ENCODE assay signal across 20 mouse cellular contexts in genomic region chr11:72113296-72113695, GRCm38 (mm10). TPM values are rescaled to one million over a fixed set of nuclear protein-coding genes. Genes with fewer than 3 reads are reported as not detected.
DNase-seq lines count a peak whose midpoint lies in the region; ATAC-seq and TF ChIP-seq lines count a peak whose summit lies in the region.
"Had no signal": no experiment of that assay in that cellular context is flagged by ENCODE, and none has a peak within 500 bp of the region (broad histone marks: within the 10 kb centered on the region; RNA-seq: fewer than 3 reads in every experiment).

No protein-coding gene starts in this region.

- no peak overlapping the region for H3K4me3 ChIP-seq in MEL (ENCODE audit: control insufficient read depth in 1 of 2, insufficient read depth in 1 of 2, low read depth in 2 of 2, low read length in 2 of 2)
- H3K4me3 ChIP-seq in embryonic facial prominence, embryonic 11.5 days (ENCODE audit: low read depth, low read length) = no peak overlapping the region
- H3K4me3 ChIP-seq: heart, embryonic 13.5 days; hindbrain, embryonic 15.5 days; limb, embryonic 15.5 days; liver, embryonic 15.5 days had no signal

- intact Hi-C loops in heart, postnatal 36 days (cut with DNase I) = no loop called here

- no peak for TF ChIP-seq EP300 in MEL (IDR thresholded peaks at IDR 0.05; ENCODE audit: low read depth in 1 of 2, low read length in 2 of 2)

- no peak for TF ChIP-seq CTCF in MEL (IDR thresholded peaks at IDR 0.05 in 2 of 3, conservative IDR thresholded peaks at IDR 0.05 in 1 of 3; ENCODE audit: control insufficient read depth in 1 of 3, insufficient read depth in 1 of 3, low read depth in 2 of 3, low read length in 3 of 3, poor library complexity in 1 of 3, severe bottlenecking in 1 of 3)

- H3K4me2 ChIP-seq in embryonic facial prominence, embryonic 11.5 days (ENCODE audit: low read depth, low read length) = no peak overlapping the region
- H3K4me2 ChIP-seq: heart, embryonic 13.5 days; hindbrain, embryonic 15.5 days; limb, embryonic 15.5 days; liver, embryonic 15.5 days had no signal

- H3K27me3 ChIP-seq in MEL (ENCODE audit: control insufficient read depth in 1 of 2, insufficient read depth in 2 of 2, low read length in 2 of 2) = no peaks in the 10 kb centered on the region; a peak in 2 of 4 replicates
- no peaks in the 10 kb centered on the region for H3K27me3 ChIP-seq in embryonic facial prominence, embryonic 11.5 days (ENCODE audit: control insufficient read depth, insufficient read depth, low read length)
- H3K27me3 ChIP-seq: heart, embryonic 13.5 days; hindbrain, embryonic 15.5 days; limb, embryonic 15.5 days; liver, embryonic 15.5 days had no signal

- TF ChIP-seq POLR2A in MEL (IDR thresholded peaks at IDR 0.05; ENCODE audit: control insufficient read depth in 1 of 2, insufficient read depth in 1 of 2, low read depth in 1 of 2, low read length in 2 of 2, poor library complexity in 1 of 2) = no peak

- WGBS in embryonic facial prominence, embryonic 11.5 days = 60% methylated on average over 4 of the region's 4 CpGs

- TF ChIP-seq RAD21 in MEL (IDR thresholded peaks at IDR 0.05; ENCODE audit: low read depth, low read length) = no peak

- no peaks in the 10 kb centered on the region for H3K4me1 ChIP-seq in MEL (ENCODE audit: control insufficient read depth in 1 of 2, insufficient read depth in 2 of 2, low read length in 2 of 2)
- no peaks in the 10 kb centered on the region for H3K4me1 ChIP-seq in embryonic facial prominence, embryonic 11.5 days (ENCODE audit: control insufficient read depth, insufficient read depth, low read length)
- H3K4me1 ChIP-seq: heart, embryonic 13.5 days; hindbrain, embryonic 15.5 days; limb, embryonic 15.5 days; liver, embryonic 15.5 days had no signal

- ATAC-seq in embryonic facial prominence, embryonic 11.5 days (replicated peaks; ENCODE audit: insufficient number of reproducible peaks, low FRiP score, low TSS enrichment, low read depth) = no peak
- ATAC-seq: midbrain, embryonic 16.5 days had no signal

- H3K79me2 ChIP-seq in MEL (ENCODE audit: control insufficient read depth, insufficient read depth, low read length, poor library complexity) = no peaks in the 10 kb centered on the region

- H3K9me3 ChIP-seq in MEL (replicated peaks; ENCODE audit: insufficient read depth, low read length) = no peaks in the 10 kb centered on the region
- no peaks in the 10 kb centered on the region for H3K9me3 ChIP-seq in embryonic facial prominence, embryonic 11.5 days (replicated peaks; ENCODE audit: control insufficient read depth, low read length)
- H3K9me3 ChIP-seq: heart, embryonic 13.5 days; hindbrain, embryonic 15.5 days; limb, embryonic 15.5 days; liver, embryonic 15.5 days had no signal

- H3K36me3 ChIP-seq in MEL (ENCODE audit: control insufficient read depth in 1 of 2, insufficient read depth in 2 of 2, low read length in 2 of 2) = no peaks in the 10 kb centered on the region
- H3K36me3 ChIP-seq in embryonic facial prominence, embryonic 11.5 days (replicated peaks; ENCODE audit: control insufficient read depth, insufficient read depth, low read depth, low read length) = no peaks in the 10 kb centered on the region
- H3K36me3 ChIP-seq: heart, embryonic 13.5 days; hindbrain, embryonic 15.5 days; limb, embryonic 15.5 days; liver, embryonic 15.5 days had no signal

- peak; percentile 30 for DNase-seq in heart, postnatal 4 days
- DNase-seq in heart, postnatal 36 days = no peak
- DNase-seq in 3T3-L1 (ENCODE audit: low read depth, low spot score) (peak; percentile 56), MEL (ENCODE audit: low read depth, low spot score) (peak; percentile 40)
- DNase-seq in embryonic facial prominence, embryonic 11.5 days (ENCODE audit: low spot score) = peak; percentile 65
- DNase-seq in cerebellum, adult 8-10 months = no peak
- DNase-seq in gastrocnemius, adult 8-10 months (ENCODE audit: low spot score in 2 of 2) = no peak
- DNase-seq: cerebellum, adult 9-10 months; gastrocnemius, postnatal 10 days; heart, adult 11 months; kidney, adult 18-20 months; kidney, postnatal 36 days; lung, postnatal 10 days; thymus, adult 2 months had no signal

- no peak overlapping the region for H3K27ac ChIP-seq in MEL (ENCODE audit: control insufficient read depth, low read depth, low read length)
- H3K27ac ChIP-seq in embryonic facial prominence, embryonic 11.5 days (replicated peaks; ENCODE audit: low read depth, low read length) = no peak overlapping the region
- H3K27ac ChIP-seq: heart, embryonic 13.5 days; hindbrain, embryonic 15.5 days; limb, embryonic 15.5 days; liver, embryonic 15.5 days had no signal

- no peak overlapping the region for H3K9ac ChIP-seq in MEL (ENCODE audit: control insufficient read depth, low read depth, low read length, poor library complexity, severe bottlenecking)
- H3K9ac ChIP-seq in embryonic facial prominence, embryonic 11.5 days (replicated peaks; ENCODE audit: low read length) = no peak overlapping the region
- H3K9ac ChIP-seq: heart, embryonic 13.5 days; hindbrain, embryonic 15.5 days; limb, embryonic 15.5 days; liver, embryonic 15.5 days had no signal

TF ChIP-seq in MEL, 35 proteins besides CTCF, POLR2A, EP300 and RAD21:
- no peak for TF ChIP-seq MXI1 (IDR thresholded peaks at IDR 0.05; ENCODE audit: low read depth, low read length)
- TF ChIP-seq POLR2AphosphoS2 (IDR thresholded peaks at IDR 0.05; ENCODE audit: low read length) = no peak
- no peak for TF ChIP-seq BHLHE40 (IDR thresholded peaks at IDR 0.05; ENCODE audit: borderline replicate concordance, low read depth, low read length)

RNA-seq across cellular contexts. Expression of gene Pitpnm3, which starts 22.3 kb away (rescaled TPM):
- total RNA-seq in heart, postnatal 4 days (2021) = 1 to 10 TPM; 1.7 TPM
- total RNA-seq in heart, postnatal 36 days (2021) = 1 to 10 TPM; 1.5 to 1.8 TPM
- not detected in 2 replicates for total RNA-seq in MEL (2012; rRNA removed)
- polyA plus RNA-seq in MEL (2012; ENCODE audit: insufficient read depth in 1 of 2, insufficient read length in 2 of 2, low read depth in 1 of 2, low replicate concordance in 2 of 2, missing spikeins in 1 of 2) = under 1 TPM in 1 of 2 experiments, not detected in 1; 0.24 TPM
- 0.18 and 0.34 TPM in 2 replicates for polyA plus RNA-seq in embryonic facial prominence, embryonic 11.5 days (2014; fragmentation: Nextera tagmentation; extraction: Ambion mirVana)
- 1 to 10 TPM in 2 of 4 experiments, under 1 TPM in 2; 0.88 to 1.5 (median 1.0) TPM for total RNA-seq in gastrocnemius, adult 8-10 months (2022)
- total RNA-seq: common myeloid progenitor, adult 5-6 weeks had no signal
- polyA plus RNA-seq: liver, embryonic 15.5 days had no signal

Comparison
In these comparisons a context has a peak if more than half of its experiments do, and no peak if none do; other contexts are left out.
1. DNase-seq: peak in heart, postnatal 4 days (single experiment), 3T3-L1 (single experiment), MEL (single experiment) and embryonic facial prominence, embryonic 11.5 days (single experiment); none in heart, postnatal 36 days (0 of 2), cerebellum, adult 8-10 months (single experiment) and gastrocnemius, adult 8-10 months (0 of 2).